Mouse (Mus musculus) adrenal gland, adult 2 months (tissue): ENCODE measurements at regions not wholly inside any gene's neighbourhood (a gene's known extent, or its start where the extent isn't known, plus 50 kb on each side); places are given as distances from the start of the nearest gene placed in this dataset.
A peak's percentile ranks its signal among the peaks of the same experiment; 100 is the strongest.
"Not testable (repeated sequence)": the region's sequence is repeated elsewhere in the genome, so short reads cannot be mapped to it uniquely, and the experiment has no call there.

ENCODE experiments used
- DNase-seq: peaks from one replicate; pipeline ENCODE4 v3.0.0; 2021

GRCm38 (mm10) chr2:162867516-162868029 lies 63.8 kb upstream of the Srsf6 start:
- no peak for DNase-seq

GRCm38 (mm10) chr2:162866613-162867314 lies 64.6 kb upstream of the Srsf6 start:
- no peak for DNase-seq

- peak; percentile 58 for DNase-seq
Observed at GRCm38 (mm10) chr2:162864571-162864970, 66.8 kb upstream of the Srsf6 start.

- DNase-seq = no peak
Observed at GRCm38 (mm10) chr2:162854606-162855005, 76.7 kb upstream of the Srsf6 start.

- peak; percentile 42 for DNase-seq
Observed at GRCm38 (mm10) chr2:162853576-162853975, 77.8 kb upstream of the Srsf6 start.

GRCm38 (mm10) chr2:162841761-162842160 lies 89.6 kb upstream of the Srsf6 start:
- not testable (repeated sequence) for DNase-seq

- no peak for DNase-seq
Observed at GRCm38 (mm10) chr2:162837776-162838175, 93.6 kb upstream of the Srsf6 start.

- no peak for DNase-seq
Observed at GRCm38 (mm10) chr2:162833741-162834140, 97.6 kb upstream of the Srsf6 start.

- DNase-seq = peak; percentile 70
Observed at GRCm38 (mm10) chr2:162818787-162819186, 112.5 kb upstream of the Srsf6 start.

- DNase-seq = peak; percentile 22
Observed at GRCm38 (mm10) chr2:162814205-162814604, 117.1 kb upstream of the Srsf6 start.

- no peak for DNase-seq
Observed at GRCm38 (mm10) chr2:162807747-162808146, 123.6 kb upstream of the Srsf6 start.

GRCm38 (mm10) chr2:162796528-162796927 lies 134.8 kb upstream of the Srsf6 start:
- DNase-seq = no peak

GRCm38 (mm10) chr2:162794285-162794684 lies 133.3 kb upstream of the Ptprt start:
- DNase-seq = no peak

GRCm38 (mm10) chr2:162791374-162792098 lies 130.6 kb upstream of the Ptprt start:
- DNase-seq = peak; percentile 23

GRCm38 (mm10) chr2:162784176-162784813 lies 123.3 kb upstream of the Ptprt start:
- no peak for DNase-seq

GRCm38 (mm10) chr2:162781599-162781998 lies 120.7 kb upstream of the Ptprt start:
- no peak for DNase-seq

- DNase-seq = no peak
Observed at GRCm38 (mm10) chr2:162776542-162776941, 115.6 kb upstream of the Ptprt start.

- DNase-seq = no peak
Observed at GRCm38 (mm10) chr2:162772520-162772919, 111.6 kb upstream of the Ptprt start.

- no peak for DNase-seq
Observed at GRCm38 (mm10) chr2:162769711-162770428, 108.9 kb upstream of the Ptprt start.

- peak; percentile 22 for DNase-seq
Observed at GRCm38 (mm10) chr2:162764059-162764458, 103.1 kb upstream of the Ptprt start.

GRCm38 (mm10) chr2:162740523-162740922 lies 79.6 kb upstream of the Ptprt start:
- no peak for DNase-seq

- no peak for DNase-seq
Observed at GRCm38 (mm10) chr2:162735761-162736160, 74.8 kb upstream of the Ptprt start.
